In the genomic region with DNA sequence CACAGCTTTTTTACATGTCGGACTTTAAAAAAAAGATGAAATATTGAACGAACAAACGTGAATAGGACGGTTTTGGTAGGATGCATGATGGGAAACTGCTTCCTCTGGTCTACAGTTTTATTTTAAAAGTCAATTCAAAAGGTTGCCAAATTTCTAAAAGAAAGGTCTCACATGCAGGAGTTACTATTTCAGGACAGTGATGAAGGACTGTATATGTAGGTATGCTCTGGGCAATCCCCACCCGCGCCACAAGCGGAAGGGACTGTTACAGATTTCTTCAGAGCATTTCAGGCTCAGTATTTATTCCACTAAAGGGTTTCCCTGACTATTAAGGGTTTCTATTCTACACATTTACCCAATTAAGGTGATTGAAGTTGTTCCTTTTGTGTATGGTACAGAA, we compare ENCODE assay signal across 11 mouse cellular contexts. TPM values are rescaled to one million over a fixed set of nuclear protein-coding genes. Genes with fewer than 3 reads are reported as not detected.
DNase-seq lines count a peak whose midpoint lies in the region; ATAC-seq lines count a peak whose summit lies in the region.
"Had no signal": no experiment of that assay in that cellular context is flagged by ENCODE, and none has a peak within 500 bp of the region (broad histone marks: within the 10 kb centered on the region; RNA-seq: fewer than 3 reads in every experiment).

No protein-coding gene starts in this region.

- no peak overlapping the region for H3K27ac ChIP-seq in heart, embryonic 13.5 days (replicated peaks)
- H3K27ac ChIP-seq in heart, embryonic 12.5 days (ENCODE audit: poor library complexity, severe bottlenecking), result no peak overlapping the region
- no peak overlapping the region for H3K27ac ChIP-seq in limb, embryonic 12.5 days
- no peak overlapping the region for H3K27ac ChIP-seq in limb, embryonic 10.5 days
- no peak overlapping the region for H3K27ac ChIP-seq in embryonic facial prominence, embryonic 14.5 days (replicated peaks; ENCODE audit: low read depth, low read length)
- no peak overlapping the region for H3K27ac ChIP-seq in hindbrain, embryonic 16.5 days (ENCODE audit: low read depth, low read length)
- H3K27ac ChIP-seq: embryonic facial prominence, embryonic 12.5 days; liver, embryonic 15.5 days had no signal

- H3K4me2 ChIP-seq in heart, embryonic 13.5 days, result no peak overlapping the region
- H3K4me2 ChIP-seq in heart, embryonic 12.5 days, result no peak overlapping the region
- peak overlapping the region; percentile 85; the same call in 1 of the 2 replicates for H3K4me2 ChIP-seq in limb, embryonic 12.5 days
- peak overlapping the region; percentile 90; the same call in 1 of the 2 replicates for H3K4me2 ChIP-seq in embryonic facial prominence, embryonic 14.5 days (ENCODE audit: low read depth, low read length)
- peak overlapping the region; percentile 89 for H3K4me2 ChIP-seq in hindbrain, embryonic 16.5 days (ENCODE audit: low read length)

- no peaks in the 10 kb centered on the region for H3K36me3 ChIP-seq in heart, embryonic 13.5 days
- H3K36me3 ChIP-seq in heart, embryonic 12.5 days, result no peaks in the 10 kb centered on the region
- H3K36me3 ChIP-seq in limb, embryonic 12.5 days, result no peaks in the 10 kb centered on the region
- H3K36me3 ChIP-seq in limb, embryonic 10.5 days, result no peaks in the 10 kb centered on the region
- no peaks in the 10 kb centered on the region for H3K36me3 ChIP-seq in embryonic facial prominence, embryonic 14.5 days (ENCODE audit: control insufficient read depth, insufficient read depth, low read length)
- no peaks in the 10 kb centered on the region for H3K36me3 ChIP-seq in hindbrain, embryonic 16.5 days (ENCODE audit: control insufficient read depth, insufficient read depth, low read length)
- H3K36me3 ChIP-seq: embryonic facial prominence, embryonic 12.5 days; liver, embryonic 15.5 days had no signal

- 89% methylated on average over 7 of the region's 7 CpGs for WGBS in heart, embryonic 13.5 days
- 90% methylated on average over 7 of the region's 7 CpGs for WGBS in heart, embryonic 12.5 days
- WGBS in limb, embryonic 12.5 days, result 92% methylated on average over 7 of the region's 7 CpGs
- WGBS in limb, embryonic 10.5 days, result 94% methylated on average over 7 of the region's 7 CpGs
- 93% methylated on average over 7 of the region's 7 CpGs for WGBS in embryonic facial prominence, embryonic 14.5 days
- 95% methylated on average over 7 of the region's 7 CpGs for WGBS in hindbrain, embryonic 16.5 days

- no peak for DNase-seq in limb, embryonic 10.5 days (ENCODE audit: low spot score)
- no peak for DNase-seq in embryonic facial prominence, embryonic 14.5 days (ENCODE audit: low spot score)
- DNase-seq in layer of hippocampus, adult 9-11 months, result no peak
- DNase-seq: gastrocnemius, postnatal 10 days; thymus, postnatal 25 days had no signal

- H3K9me3 ChIP-seq in heart, embryonic 13.5 days, result no peaks in the 10 kb centered on the region
- no peaks in the 10 kb centered on the region for H3K9me3 ChIP-seq in heart, embryonic 12.5 days (replicated peaks)
- no peaks in the 10 kb centered on the region for H3K9me3 ChIP-seq in limb, embryonic 12.5 days
- H3K9me3 ChIP-seq in limb, embryonic 10.5 days (replicated peaks), result no peaks in the 10 kb centered on the region
- H3K9me3 ChIP-seq in embryonic facial prominence, embryonic 14.5 days (ENCODE audit: control insufficient read depth, low read length), result no peaks in the 10 kb centered on the region
- no peaks in the 10 kb centered on the region for H3K9me3 ChIP-seq in hindbrain, embryonic 16.5 days (ENCODE audit: control insufficient read depth, low read length)
- H3K9me3 ChIP-seq: embryonic facial prominence, embryonic 12.5 days; liver, embryonic 15.5 days had no signal

- ATAC-seq in heart, embryonic 13.5 days (ENCODE audit: extremely low read depth, insufficient number of reproducible peaks, low FRiP score, low TSS enrichment), result no peak
- ATAC-seq in heart, embryonic 12.5 days (ENCODE audit: insufficient number of reproducible peaks, low FRiP score), result no peak
- ATAC-seq in limb, embryonic 12.5 days (ENCODE audit: insufficient number of reproducible peaks, insufficient read depth, low FRiP score, low TSS enrichment, low read depth), result no peak
- ATAC-seq in embryonic facial prominence, embryonic 14.5 days (ENCODE audit: low read depth), result no peak
- ATAC-seq in hindbrain, embryonic 16.5 days, result no peak

- H3K4me1 ChIP-seq in heart, embryonic 13.5 days, result 0 out of 2 replicates have a peak, but pooled peaks cover 5% of the 10 kb centered on the region
- H3K4me1 ChIP-seq in heart, embryonic 12.5 days (replicated peaks), result peaks cover 6% of the 10 kb centered on the region; the same call in 1 of the 2 replicates
- H3K4me1 ChIP-seq in limb, embryonic 12.5 days (replicated peaks), result peaks cover 5% of the 10 kb centered on the region
- H3K4me1 ChIP-seq in limb, embryonic 10.5 days, result peaks cover 11% of the 10 kb centered on the region; the same call in 1 of the 2 replicates
- H3K4me1 ChIP-seq in embryonic facial prominence, embryonic 14.5 days (ENCODE audit: control insufficient read depth, insufficient read depth, low read length), result no peaks in the 10 kb centered on the region
- H3K4me1 ChIP-seq in hindbrain, embryonic 16.5 days (ENCODE audit: control insufficient read depth, insufficient read depth, low read depth, low read length), result no peaks in the 10 kb centered on the region
- H3K4me1 ChIP-seq: embryonic facial prominence, embryonic 12.5 days; liver, embryonic 15.5 days had no signal

- H3K27me3 ChIP-seq in heart, embryonic 13.5 days (replicated peaks), result peaks cover 33% of the 10 kb centered on the region
- H3K27me3 ChIP-seq in heart, embryonic 12.5 days (replicated peaks), result peaks cover 21% of the 10 kb centered on the region
- H3K27me3 ChIP-seq in limb, embryonic 12.5 days, result peaks cover 32% of the 10 kb centered on the region
- peaks cover 53% of the 10 kb centered on the region for H3K27me3 ChIP-seq in limb, embryonic 10.5 days (ENCODE audit: low read depth, poor library complexity, severe bottlenecking)
- H3K27me3 ChIP-seq in embryonic facial prominence, embryonic 14.5 days (replicated peaks; ENCODE audit: control insufficient read depth, insufficient read depth, low read length), result peaks cover 33% of the 10 kb centered on the region
- no peaks in the 10 kb centered on the region; the same call in 1 of the 2 replicates for H3K27me3 ChIP-seq in hindbrain, embryonic 16.5 days (replicated peaks; ENCODE audit: control insufficient read depth, insufficient read depth, low read length)

- peak overlapping the region; percentile 80; the same call in 1 of the 2 replicates for H3K4me3 ChIP-seq in heart, embryonic 13.5 days
- H3K4me3 ChIP-seq in heart, embryonic 12.5 days, result no peak overlapping the region
- no peak overlapping the region for H3K4me3 ChIP-seq in limb, embryonic 12.5 days (replicated peaks)
- H3K4me3 ChIP-seq in limb, embryonic 10.5 days, result no peak overlapping the region
- H3K4me3 ChIP-seq in embryonic facial prominence, embryonic 14.5 days (ENCODE audit: low read depth, low read length), result 0 out of 2 replicates have a peak overlapping the region, but pooled peaks have one; percentile 66
- H3K4me3 ChIP-seq in hindbrain, embryonic 16.5 days (ENCODE audit: low read length), result peak overlapping the region; percentile 74

- H3K9ac ChIP-seq in heart, embryonic 13.5 days, result no peak overlapping the region
- H3K9ac ChIP-seq in heart, embryonic 12.5 days, result no peak overlapping the region
- H3K9ac ChIP-seq in limb, embryonic 12.5 days (replicated peaks), result no peak overlapping the region
- H3K9ac ChIP-seq in embryonic facial prominence, embryonic 14.5 days (ENCODE audit: low read depth, low read length), result no peak overlapping the region
- H3K9ac ChIP-seq in hindbrain, embryonic 16.5 days (ENCODE audit: low read depth, low read length), result no peak overlapping the region
- H3K9ac ChIP-seq: embryonic facial prominence, embryonic 12.5 days; liver, embryonic 15.5 days had no signal

RNA-seq across cellular contexts. Expression of gene Cadps2, which starts 1.6 kb away (rescaled TPM):
- 0.78 and 1.1 TPM in 2 replicates for polyA plus RNA-seq in heart, embryonic 13.5 days (2015; fragmentation: Nextera tagmentation; extraction: Ambion mirVana)
- 1.0 and 1.1 TPM in 2 replicates for polyA plus RNA-seq in heart, embryonic 12.5 days (2016; fragmentation: Nextera tagmentation; extraction: Ambion mirVana)
- 4.8 and 5.8 TPM in 2 replicates for polyA plus RNA-seq in limb, embryonic 12.5 days (2016; fragmentation: Nextera tagmentation; extraction: Ambion mirVana)
- polyA plus RNA-seq in limb, embryonic 10.5 days (2016; fragmentation: Nextera tagmentation; extraction: Ambion mirVana), result 1.1 and 2.6 TPM in 2 replicates
- 7.2 TPM in 2 replicates for polyA plus RNA-seq in embryonic facial prominence, embryonic 14.5 days (2014; fragmentation: Nextera tagmentation; extraction: Ambion mirVana)
- polyA plus RNA-seq in hindbrain, embryonic 16.5 days (2015; fragmentation: Nextera tagmentation; extraction: Ambion mirVana), result 12.0 and 12.4 TPM in 2 replicates

Comparison
In these comparisons a context has a peak if more than half of its experiments do, and no peak if none do; other contexts are left out.
1. H3K4me3 ChIP-seq: peak in heart, embryonic 13.5 days (single experiment), embryonic facial prominence, embryonic 14.5 days (single experiment) and hindbrain, embryonic 16.5 days (single experiment); none in heart, embryonic 12.5 days (single experiment), limb, embryonic 12.5 days (single experiment) and limb, embryonic 10.5 days (single experiment).
2. H3K4me2 ChIP-seq: peak in limb, embryonic 12.5 days (single experiment), embryonic facial prominence, embryonic 14.5 days (single experiment) and hindbrain, embryonic 16.5 days (single experiment); none in heart, embryonic 13.5 days (single experiment) and heart, embryonic 12.5 days (single experiment).